Mouse (Mus musculus): ENCODE measurements around the gene Slc35e2. TPM values are rescaled to one million over a fixed set of nuclear protein-coding genes. Genes with fewer than 3 reads are reported as not detected.
A peak's percentile ranks its signal among the peaks of the same experiment; 100 is the strongest.
"Not testable (repeated sequence)": the region's sequence is repeated elsewhere in the genome, so short reads cannot be mapped to it uniquely, and the experiment has no call there.

Slc35e2 gene
- 10 to 100 TPM; 25.2 to 26.7 TPM for total RNA-seq (2021)
- long read RNA-seq, experiment 1, partial matches to known transcripts = 0 of 3 reads
- long read RNA-seq, experiment 1, other reads (novel, unspliced or antisense) = 2 of 3 reads
- long read RNA-seq, experiment 2, full-length matches to known transcripts = 4 of 6 reads
- long read RNA-seq, experiment 2, partial matches to known transcripts = 0 of 6 reads
- long read RNA-seq, experiment 2, other reads (novel, unspliced or antisense) = 2 of 6 reads

DNA sequence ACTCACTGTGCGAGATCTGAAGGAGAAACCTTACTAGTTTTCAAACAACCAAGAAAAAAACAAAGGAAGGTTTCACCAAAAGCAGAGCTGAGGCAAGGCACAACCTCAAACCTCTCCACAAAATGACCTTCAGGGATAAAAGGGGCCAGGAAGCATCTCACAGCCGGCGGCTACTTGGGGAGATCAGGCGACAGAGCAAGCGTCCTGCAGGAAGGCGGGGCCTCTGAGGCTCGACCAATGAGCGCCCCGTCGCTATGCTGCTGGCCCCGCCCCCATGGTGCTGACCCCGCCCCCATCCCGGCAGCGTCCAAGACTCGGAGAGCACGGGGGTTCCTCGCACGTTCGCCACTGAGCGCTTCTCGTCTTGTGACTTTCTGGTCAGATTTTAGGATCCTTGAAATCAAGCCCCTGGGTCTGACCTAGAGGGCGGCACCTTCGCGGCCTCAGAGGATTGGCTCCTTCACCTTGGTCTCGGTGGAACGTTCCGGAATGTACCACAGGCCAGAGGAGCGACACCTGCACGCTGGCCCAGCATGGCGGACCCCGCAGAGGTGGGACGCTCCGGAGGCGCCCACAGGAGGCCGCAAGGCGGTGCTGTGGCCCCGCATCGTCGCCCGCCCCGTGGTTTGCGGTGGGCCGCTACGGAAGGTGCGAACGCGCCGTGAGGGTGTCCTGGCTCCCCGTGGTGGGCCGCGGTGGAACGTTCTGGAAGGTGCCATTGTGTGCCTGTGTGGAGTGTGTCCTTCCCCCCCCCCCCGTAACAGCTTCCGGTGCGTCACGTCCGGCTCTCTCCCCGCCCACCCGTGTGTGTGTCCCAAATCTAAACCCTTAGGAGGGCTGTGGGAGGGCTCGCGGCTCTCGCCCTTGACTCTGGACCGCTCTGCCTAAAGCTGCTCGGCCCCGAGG, at the start of gene Slc35e2:
Gene Slc35e2, plus strand, starts transcription at position 326 of the 906 bp plus-strand sequence.
- DNase-seq = peak; percentile 98

- no peak for DNase-seq
These were observed 48.2 kb upstream of the Slc35e2 start for GRCm38 (mm10) chr4:155552917-155553532.

DNA sequence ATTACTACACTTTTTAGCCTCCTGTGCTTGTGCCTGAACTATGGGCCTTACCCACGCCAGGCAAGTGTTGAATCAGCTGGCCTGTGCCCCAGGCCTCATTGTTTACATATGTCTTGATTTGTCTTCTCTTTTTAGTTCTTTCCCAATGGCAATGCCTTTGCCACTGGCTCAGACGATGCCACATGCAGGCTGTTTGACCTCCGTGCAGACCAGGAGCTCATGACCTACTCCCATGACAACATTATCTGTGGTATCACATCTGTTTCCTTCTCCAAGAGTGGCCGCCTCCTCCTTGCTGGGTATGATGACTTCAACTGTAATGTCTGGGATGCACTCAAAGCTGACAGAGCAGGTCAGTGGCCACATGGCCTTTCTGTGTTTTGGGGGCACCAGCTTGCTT, 46.3 kb upstream of the Slc35e2 start:
- no peak for DNase-seq

DNA sequence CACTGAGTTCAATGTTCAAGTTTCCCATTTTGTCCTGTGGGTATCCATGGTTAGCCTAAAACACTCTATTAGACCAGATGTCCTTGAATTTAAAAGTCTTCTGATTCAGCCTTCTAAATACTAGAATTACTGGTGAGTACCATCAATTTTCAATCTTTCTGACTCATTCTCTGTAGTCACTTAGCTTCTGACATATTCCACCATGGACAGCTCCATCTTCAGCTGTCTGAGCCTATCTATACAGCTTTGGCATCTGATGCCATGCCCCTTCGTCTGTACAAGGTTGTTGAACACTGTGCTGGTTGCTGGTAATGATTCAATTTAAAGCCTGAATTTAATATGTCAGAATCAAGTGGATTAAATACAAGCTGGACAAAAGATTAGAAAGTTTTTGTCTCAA, 45.8 kb upstream of the Slc35e2 start:
- no peak for DNase-seq

- DNase-seq = no peak
These were observed 41.8 kb upstream of the Slc35e2 start for GRCm38 (mm10) chr4:155559454-155559853.

DNA sequence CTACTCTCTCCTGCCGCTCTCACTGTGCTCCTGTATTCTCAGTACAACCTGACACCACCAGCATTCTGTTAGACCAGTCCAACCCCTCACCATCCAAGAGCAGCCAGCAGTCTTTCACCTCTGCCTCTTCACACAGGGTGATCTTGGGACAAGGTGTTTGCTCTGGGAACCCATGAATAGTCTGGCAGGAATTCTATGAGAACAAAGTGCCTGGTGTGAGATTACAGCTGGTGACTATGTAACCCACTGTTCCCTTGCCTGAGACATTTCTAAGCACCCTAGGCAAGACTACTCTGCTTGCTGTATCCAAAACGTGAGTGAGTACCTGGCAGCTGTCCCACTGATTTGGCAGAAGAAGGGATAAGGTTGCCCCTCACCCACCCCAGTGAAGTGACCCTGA, 40.3 kb upstream of the Slc35e2 start:
- no peak for DNase-seq

GRCm38 (mm10) chr4:155561661-155562442, 39.4 kb upstream of the Slc35e2 start, which contains the start of gene Nadk:
Gene Nadk (plus strand): TSS chr4:155562378.
- DNase-seq = peak; percentile 36

DNA sequence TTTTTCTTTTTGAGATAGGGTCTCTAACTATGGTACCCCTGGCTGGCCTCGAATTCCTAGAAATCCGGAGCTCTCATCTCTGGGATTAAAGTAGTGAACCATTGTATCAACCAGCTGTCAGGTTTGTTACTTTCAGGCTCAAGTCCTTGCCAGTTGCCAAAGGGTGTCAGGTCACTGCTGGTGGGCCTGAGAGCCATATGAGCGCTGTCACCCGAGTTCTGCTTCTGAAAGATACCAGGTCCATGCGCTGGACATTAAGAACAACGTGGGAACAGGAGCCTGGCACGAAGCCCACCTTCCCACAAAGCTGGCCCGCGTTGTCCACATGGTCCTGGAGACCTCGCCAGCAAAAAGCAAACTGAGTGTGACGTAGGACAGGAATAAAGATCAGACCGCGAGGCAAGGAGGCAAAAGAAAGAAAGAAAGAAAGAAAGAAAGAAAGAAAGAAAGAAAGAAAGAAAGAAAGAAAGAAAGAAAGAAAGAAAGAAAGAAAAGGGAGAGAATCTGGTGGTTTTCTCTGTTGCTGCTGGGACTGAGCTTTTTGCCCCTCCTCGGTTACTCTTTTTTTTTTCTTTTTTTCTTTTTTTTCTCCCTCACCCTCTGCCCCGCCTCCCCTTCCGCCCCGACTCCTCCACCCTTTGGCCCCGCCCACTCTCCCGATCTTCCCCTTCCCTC, 38.4 kb upstream of the Slc35e2 start:
- DNase-seq = peak; percentile 77

DNA sequence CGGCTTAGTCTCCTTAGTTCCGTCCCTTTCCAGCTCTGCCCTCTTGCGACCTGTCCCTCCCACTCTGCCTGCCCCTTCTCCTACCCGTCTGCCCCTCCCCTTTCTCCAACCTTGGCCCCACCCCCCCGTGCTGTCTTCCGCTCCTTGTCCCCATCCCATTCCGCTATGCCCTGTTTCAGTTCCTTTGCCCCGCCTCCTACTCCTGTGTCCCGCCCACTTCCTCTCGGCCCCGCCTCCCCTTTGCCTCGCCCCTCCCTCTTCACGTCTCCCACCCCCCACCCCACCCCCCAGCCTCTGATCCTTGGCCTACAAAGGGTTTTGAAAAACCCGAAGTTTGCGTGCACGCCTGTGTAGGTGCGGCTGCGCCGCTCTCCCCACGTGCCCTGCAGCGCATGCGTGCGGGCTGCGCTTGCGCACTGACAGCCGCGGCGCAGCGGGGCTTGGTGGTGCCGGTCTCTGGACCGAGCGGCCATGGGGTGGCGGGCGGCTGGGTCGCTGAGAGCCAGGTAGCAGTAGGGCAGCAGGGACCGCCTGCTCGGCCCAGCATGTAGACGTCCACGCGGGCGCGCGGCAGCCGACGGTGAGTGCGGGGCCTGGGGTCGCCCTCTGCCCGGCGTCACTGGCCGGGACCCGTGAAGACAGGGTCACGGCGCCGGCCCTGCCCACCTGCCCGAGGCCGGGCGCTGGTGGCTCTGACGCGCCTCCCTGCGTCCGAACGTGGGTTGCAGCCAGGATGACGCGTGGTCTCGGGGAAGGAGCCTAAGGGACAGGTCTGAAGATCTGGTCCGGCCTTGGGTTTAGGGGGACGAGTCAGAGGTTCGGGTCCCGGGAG, 37.6 kb upstream of the Slc35e2 start:
- peak; percentile 98 for DNase-seq

DNA sequence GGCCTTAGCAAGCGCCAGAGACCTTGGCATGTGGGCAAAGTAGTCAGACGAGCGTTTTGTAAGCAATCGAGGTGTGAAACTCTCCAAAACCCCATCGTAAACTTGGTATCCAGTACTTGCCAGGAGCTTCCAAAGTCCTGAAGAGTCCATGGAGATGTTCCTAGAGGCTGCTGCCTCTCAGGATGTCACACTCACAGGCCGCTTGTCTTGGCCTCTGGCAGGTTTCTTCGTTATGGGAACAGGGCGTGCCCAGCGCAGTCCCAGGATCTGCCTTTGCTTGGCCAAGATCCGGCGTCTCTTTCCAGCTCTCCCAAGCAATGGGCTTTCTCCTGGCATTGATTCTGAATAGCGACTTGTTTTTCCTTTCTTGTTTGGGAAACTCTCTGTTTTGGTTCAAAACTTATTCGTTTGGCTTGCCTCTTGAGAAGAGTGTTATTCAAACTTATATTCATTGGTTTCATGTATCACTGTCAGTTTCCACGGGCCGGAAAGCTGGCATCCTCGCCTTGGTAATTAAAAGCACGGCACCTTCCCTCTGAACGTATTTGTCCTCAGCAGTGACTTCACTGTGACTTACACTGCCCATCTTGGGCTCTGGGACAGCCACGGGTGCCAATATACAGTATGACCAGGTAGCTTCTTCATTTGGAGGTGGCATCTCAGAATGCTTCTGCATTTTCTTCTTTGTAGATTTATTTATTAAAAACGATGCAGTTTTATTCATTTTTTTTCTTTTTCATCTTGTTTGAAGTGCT, 36.7 kb upstream of the Slc35e2 start:
- peak; percentile 73 for DNase-seq

GRCm38 (mm10) chr4:155566555-155566954, 34.7 kb upstream of the Slc35e2 start:
- DNase-seq = no peak

GRCm38 (mm10) chr4:155568170-155568569, 33.0 kb upstream of the Slc35e2 start:
- no peak for DNase-seq

DNA sequence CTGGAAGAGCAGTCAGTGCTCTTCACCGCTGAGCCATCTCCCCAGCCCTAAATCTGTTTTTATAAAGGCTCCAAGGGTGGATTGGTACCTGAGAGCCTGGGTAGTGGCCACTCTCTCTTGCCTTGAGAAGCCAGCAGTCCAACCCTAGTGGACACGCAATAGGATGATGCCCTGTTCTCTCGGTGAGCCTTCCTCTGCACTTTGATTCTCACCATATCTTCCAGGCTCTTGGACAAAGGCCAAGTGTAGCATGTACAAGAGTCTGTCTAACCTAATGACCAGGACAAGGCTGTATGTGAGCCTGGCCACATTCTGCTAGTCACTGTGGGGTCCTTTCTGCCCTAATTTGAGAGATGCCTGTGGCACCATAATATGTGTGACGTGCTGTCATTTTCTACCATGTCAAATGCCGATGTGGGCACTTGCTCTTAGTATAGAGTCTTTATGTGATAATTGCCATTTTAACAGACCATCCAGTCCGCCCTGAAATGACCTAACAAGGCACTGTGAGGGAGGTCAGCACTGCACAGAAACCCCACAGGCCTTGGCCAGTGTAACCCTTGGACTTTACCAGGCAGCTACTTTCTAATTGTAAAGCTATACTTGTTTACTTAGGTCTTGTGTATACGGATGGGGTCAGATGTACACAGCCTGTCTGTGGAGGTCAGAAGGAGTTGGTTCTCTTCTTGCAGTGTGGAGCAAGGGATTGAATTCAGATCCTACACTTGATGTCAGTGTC, 32.4 kb upstream of the Slc35e2 start:
- DNase-seq = no peak

DNA sequence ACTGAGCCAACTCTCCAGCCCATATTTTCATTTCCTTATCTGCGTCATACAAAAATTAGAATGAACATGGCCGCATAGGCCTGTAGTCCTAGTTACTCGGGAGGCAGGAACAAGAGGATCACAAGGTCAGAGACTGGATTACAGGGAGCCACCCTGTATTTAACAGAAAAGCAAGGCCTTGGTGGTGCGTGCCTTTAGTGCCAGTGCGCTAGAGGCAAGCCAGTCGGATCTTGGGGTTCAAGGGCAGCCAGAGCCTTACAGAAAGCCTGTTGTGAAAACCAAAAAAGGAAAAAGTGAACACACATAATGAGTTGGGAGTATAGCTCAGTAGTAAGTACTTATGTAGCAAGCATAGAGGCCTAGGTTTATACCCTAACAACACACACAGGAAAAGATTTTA, 31.4 kb upstream of the Slc35e2 start:
- no peak for DNase-seq

DNA sequence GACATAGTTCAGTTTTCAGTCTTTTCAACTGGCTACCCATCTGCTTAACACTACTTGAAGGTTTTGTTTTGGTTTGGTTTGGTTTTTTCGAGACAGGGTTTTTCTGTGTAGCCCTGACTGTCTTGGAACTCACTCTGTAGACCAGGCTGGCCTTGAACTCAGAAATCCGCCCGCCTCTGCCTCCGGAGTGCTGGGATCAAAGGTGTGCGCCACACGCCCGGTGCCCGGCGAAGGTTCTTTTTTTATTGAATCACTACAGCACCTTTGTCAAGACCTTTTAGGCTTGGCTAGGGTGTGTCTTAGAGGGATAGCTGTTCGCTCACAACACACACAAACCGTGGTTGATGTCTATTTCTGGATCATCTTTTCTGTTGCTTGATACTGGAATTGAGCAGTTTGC, 30.9 kb upstream of the Slc35e2 start:
- DNase-seq = not testable (repeated sequence)

GRCm38 (mm10) chr4:155571442-155571841, 29.8 kb upstream of the Slc35e2 start:
- DNase-seq = no peak

GRCm38 (mm10) chr4:155573155-155573554, 28.1 kb upstream of the Slc35e2 start:
- DNase-seq = no peak

DNA sequence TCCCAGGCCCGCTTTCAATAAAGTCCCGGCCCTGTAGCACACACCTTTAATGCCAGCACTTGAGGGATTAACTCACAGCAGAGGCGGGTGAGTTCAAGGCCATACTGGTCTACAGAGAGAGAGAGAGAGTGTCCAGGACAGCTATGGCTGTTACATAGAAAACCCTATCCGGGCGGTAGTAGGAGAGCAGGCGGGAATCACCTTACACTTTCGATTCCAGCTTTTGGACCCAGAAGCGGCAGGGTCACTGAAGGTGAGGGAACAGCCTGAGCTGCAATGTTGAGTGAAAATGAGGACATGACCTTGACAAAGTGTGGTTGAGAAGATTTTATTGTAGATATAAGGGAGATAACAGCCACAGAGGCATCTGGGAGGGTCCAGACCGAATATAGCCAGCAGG, 27.3 kb upstream of the Slc35e2 start:
- DNase-seq = no peak

DNA sequence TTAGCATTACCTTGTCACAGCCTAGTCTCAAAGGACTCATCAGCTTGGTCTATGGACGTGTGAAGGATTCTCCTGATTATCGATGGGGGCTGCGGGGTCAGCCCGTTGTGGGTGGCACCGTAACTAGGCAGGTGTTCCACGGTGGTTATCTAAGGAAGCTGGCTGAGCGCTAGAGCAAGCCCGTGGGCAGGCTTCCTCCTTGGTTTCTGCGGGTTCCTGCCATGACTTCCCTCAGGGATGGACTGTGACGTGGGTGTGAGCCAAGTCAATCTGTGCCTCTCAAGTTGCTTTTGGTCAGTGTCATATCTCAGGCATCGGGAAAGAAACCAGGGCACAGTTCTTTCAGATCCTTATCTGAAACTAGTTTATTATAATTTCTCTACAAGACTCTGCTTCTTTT, 26.3 kb upstream of the Slc35e2 start:
- DNase-seq = no peak
